Mouse (Mus musculus): Measurements from ENCODE around the gene Lamc3. TPM values are rescaled to one million over a fixed set of nuclear protein-coding genes. Genes with fewer than 3 reads are reported as not detected.
"Not testable (repeated sequence)": the region's sequence is repeated elsewhere in the genome, so short reads cannot be mapped to it uniquely, and the experiment has no call there.

The Lamc3 gene
- polyA plus RNA-seq, 1 experiment = 0.02 TPM

DNA sequence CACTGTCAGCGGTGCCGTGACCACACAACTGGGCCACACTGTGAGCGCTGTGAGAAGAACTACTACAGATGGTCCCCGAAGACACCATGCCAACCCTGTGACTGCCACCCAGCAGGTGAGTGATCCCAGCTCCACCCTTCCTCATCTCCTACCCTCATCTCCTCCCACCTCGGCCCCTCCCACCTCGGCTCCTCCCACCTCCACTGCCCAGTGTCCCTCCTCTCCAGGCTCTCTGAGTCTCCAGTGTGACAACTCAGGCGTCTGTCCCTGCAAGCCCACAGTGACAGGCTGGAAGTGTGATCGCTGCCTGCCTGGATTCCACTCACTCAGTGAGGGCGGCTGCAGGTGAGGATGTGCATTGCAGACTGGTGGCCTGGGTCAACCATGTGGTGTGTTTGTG, 18.6 kb downstream of the Lamc3 start:
- no peaks in the 10 kb centered on the region for H3K36me3 ChIP-seq (ENCODE audit: control insufficient read depth, insufficient read depth)

GRCm38 (mm10) chr2:31906407-31906806, 19.3 kb downstream of the Lamc3 start:
- Histone ChIP-seq H3K79me2 (ENCODE audit: control insufficient read depth, insufficient read depth) (no peaks in the 10 kb centered on the region), H3K79me3 (ENCODE audit: low read depth) (no peaks in the 10 kb centered on the region), H3K27me3 (ENCODE audit: control insufficient read depth, insufficient read depth, insufficient read length) (no peaks in the 10 kb centered on the region), H3K36me3 (ENCODE audit: control insufficient read depth, insufficient read depth) (no peaks in the 10 kb centered on the region), H3ac (ENCODE audit: control insufficient read depth, insufficient read length, low read depth) (no peak overlapping the region), H3K4me3 (ENCODE audit: insufficient read depth, poor library complexity, severe bottlenecking) (no peak overlapping the region)
- no peak for TF ChIP-seq USF1 (IDR thresholded peaks at IDR 0.05; ENCODE audit: low read depth)
- no peak for TF ChIP-seq FOSL1 (IDR thresholded peaks at IDR 0.05; ENCODE audit: insufficient read depth, low read length, poor library complexity, severe bottlenecking)
- TF ChIP-seq CEBPB (IDR thresholded peaks at IDR 0.05; ENCODE audit: low read depth) = no peak

More for the DNA sequence above, 18.6 kb downstream of the Lamc3 start:
- Histone ChIP-seq H3K79me3 (ENCODE audit: low read depth) (no peaks in the 10 kb centered on the region), H3K79me2 (ENCODE audit: control insufficient read depth, insufficient read depth) (no peaks in the 10 kb centered on the region), H3K4me3 (ENCODE audit: insufficient read depth, poor library complexity, severe bottlenecking) (no peak overlapping the region), H3K27me3 (ENCODE audit: control insufficient read depth, insufficient read depth, insufficient read length) (no peaks in the 10 kb centered on the region), H3ac (ENCODE audit: control insufficient read depth, insufficient read length, low read depth) (no peak overlapping the region)
- no peak for TF ChIP-seq CEBPB (IDR thresholded peaks at IDR 0.05; ENCODE audit: low read depth)
- TF ChIP-seq CTCF (IDR thresholded peaks at IDR 0.05; ENCODE audit: control insufficient read depth, insufficient read depth, insufficient read length) = no peak
- TF ChIP-seq USF1 (IDR thresholded peaks at IDR 0.05; ENCODE audit: low read depth) = no peak
- TF ChIP-seq FOSL1 (IDR thresholded peaks at IDR 0.05; ENCODE audit: insufficient read depth, low read length, poor library complexity, severe bottlenecking) = no peak
- TF ChIP-seq MYOD1 (IDR thresholded peaks at IDR 0.05; ENCODE audit: control insufficient read depth, insufficient read length, low read depth) = no peak
- no peak for TF ChIP-seq MAX (IDR thresholded peaks at IDR 0.05)
- TF ChIP-seq MYOG (IDR thresholded peaks at IDR 0.05; ENCODE audit: control insufficient read depth, extremely low read depth, insufficient read length) = no peak

DNA sequence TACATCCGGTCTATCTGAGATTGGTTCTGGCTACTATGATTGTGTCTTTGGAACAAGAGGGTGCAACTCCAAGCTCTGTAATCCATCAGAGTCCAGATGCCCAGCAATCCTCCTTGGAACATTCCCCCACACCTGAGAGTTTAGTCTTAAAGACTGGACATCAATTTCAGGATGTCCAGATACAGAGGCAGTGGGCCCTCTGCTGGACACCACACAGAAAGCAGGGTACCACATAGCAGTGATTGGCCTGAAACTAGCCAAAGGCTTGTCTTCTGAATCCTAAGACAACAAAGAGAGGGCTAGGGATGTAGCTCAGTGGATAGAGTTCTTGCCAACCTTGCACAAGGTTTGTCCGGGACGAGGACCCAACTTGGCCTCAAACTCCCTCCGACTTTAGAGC, 25.5 kb downstream of the Lamc3 start:
- H3K36me3 ChIP-seq (ENCODE audit: control insufficient read depth, insufficient read depth) = no peaks in the 10 kb centered on the region
- TF ChIP-seq FOSL1 (IDR thresholded peaks at IDR 0.05; ENCODE audit: insufficient read depth, low read length, poor library complexity, severe bottlenecking) (no peak), CTCF (IDR thresholded peaks at IDR 0.05; ENCODE audit: control insufficient read depth, insufficient read depth, insufficient read length) (peak; percentile 30)
- H3K79me3 ChIP-seq (ENCODE audit: low read depth) = no peaks in the 10 kb centered on the region
- H3ac ChIP-seq (ENCODE audit: control insufficient read depth, insufficient read length, low read depth) = no peak overlapping the region
- H3K4me3 ChIP-seq (ENCODE audit: insufficient read depth, poor library complexity, severe bottlenecking) = no peak overlapping the region
- no peaks in the 10 kb centered on the region for H3K79me2 ChIP-seq (ENCODE audit: control insufficient read depth, insufficient read depth)
- no peaks in the 10 kb centered on the region for H3K27me3 ChIP-seq (ENCODE audit: control insufficient read depth, insufficient read depth, insufficient read length)

- H3K27me3 ChIP-seq (ENCODE audit: control insufficient read depth, insufficient read depth, insufficient read length); H3ac ChIP-seq (ENCODE audit: control insufficient read depth, insufficient read length, low read depth); H3K79me3 ChIP-seq (ENCODE audit: low read depth); H3K4me3 ChIP-seq (ENCODE audit: insufficient read depth, poor library complexity, severe bottlenecking); H3K79me2 ChIP-seq (ENCODE audit: control insufficient read depth, insufficient read depth); H3K36me3 ChIP-seq (ENCODE audit: control insufficient read depth, insufficient read depth): not testable (repeated sequence)
Observed at GRCm38 (mm10) chr2:31914213-31914612, 27.1 kb downstream of the Lamc3 start.

- no peak overlapping the region for H3K4me3 ChIP-seq (ENCODE audit: insufficient read depth, poor library complexity, severe bottlenecking)
- H3ac ChIP-seq (ENCODE audit: control insufficient read depth, insufficient read length, low read depth) = no peak overlapping the region
- peaks cover 1% of the 10 kb centered on the region for H3K27me3 ChIP-seq (ENCODE audit: control insufficient read depth, insufficient read depth, insufficient read length)
- H3K36me3 ChIP-seq (ENCODE audit: control insufficient read depth, insufficient read depth) = no peaks in the 10 kb centered on the region
- H3K79me2 ChIP-seq (ENCODE audit: control insufficient read depth, insufficient read depth) = no peaks in the 10 kb centered on the region
- TF ChIP-seq CTCF (IDR thresholded peaks at IDR 0.05; ENCODE audit: control insufficient read depth, insufficient read depth, insufficient read length) (peak; percentile 73), FOSL1 (IDR thresholded peaks at IDR 0.05; ENCODE audit: insufficient read depth, low read length, poor library complexity, severe bottlenecking) (no peak), CEBPB (IDR thresholded peaks at IDR 0.05; ENCODE audit: low read depth) (no peak), MYOD1 (IDR thresholded peaks at IDR 0.05; ENCODE audit: control insufficient read depth, insufficient read length, low read depth) (no peak), MYOG (IDR thresholded peaks at IDR 0.05; ENCODE audit: control insufficient read depth, extremely low read depth, insufficient read length) (no peak), USF1 (IDR thresholded peaks at IDR 0.05; ENCODE audit: low read depth) (no peak)
- no peaks in the 10 kb centered on the region for H3K79me3 ChIP-seq (ENCODE audit: low read depth)
Observed at GRCm38 (mm10) chr2:31915112-31915511, 28.0 kb downstream of the Lamc3 start.

DNA sequence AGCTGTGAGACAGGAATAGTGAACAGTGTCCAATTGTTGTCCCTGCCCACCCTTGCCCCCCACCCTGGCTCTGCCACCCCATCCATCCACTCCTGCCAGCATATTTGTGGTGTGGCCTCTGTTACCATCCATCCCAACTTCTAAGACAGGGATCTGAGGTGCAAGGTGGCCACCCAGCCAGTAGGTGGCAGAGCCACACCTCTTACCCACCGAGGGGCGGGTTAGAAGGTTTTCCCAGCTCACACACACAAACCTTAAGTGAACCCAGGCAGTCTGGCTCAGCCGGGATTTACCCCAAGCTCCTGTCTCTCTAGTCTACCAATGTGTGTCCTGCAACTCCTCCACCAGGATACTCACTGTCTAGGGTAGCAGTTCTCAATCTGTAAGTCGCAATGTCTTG, 30.5 kb downstream of the Lamc3 start:
- Histone ChIP-seq H3K79me3 (ENCODE audit: low read depth) (no peaks in the 10 kb centered on the region), H3ac (ENCODE audit: control insufficient read depth, insufficient read length, low read depth) (no peak overlapping the region), H3K36me3 (ENCODE audit: control insufficient read depth, insufficient read depth) (no peaks in the 10 kb centered on the region), H3K79me2 (ENCODE audit: control insufficient read depth, insufficient read depth) (no peaks in the 10 kb centered on the region), H3K27me3 (ENCODE audit: control insufficient read depth, insufficient read depth, insufficient read length) (peaks cover 27% of the 10 kb centered on the region), H3K4me3 (ENCODE audit: insufficient read depth, poor library complexity, severe bottlenecking) (no peak overlapping the region)
- TF ChIP-seq MYOD1 (IDR thresholded peaks at IDR 0.05; ENCODE audit: control insufficient read depth, insufficient read length, low read depth) (no peak), CTCF (IDR thresholded peaks at IDR 0.05; ENCODE audit: control insufficient read depth, insufficient read depth, insufficient read length) (peak; percentile 86)

GRCm38 (mm10) chr2:31923645-31924044, 36.6 kb downstream of the Lamc3 start:
- Histone ChIP-seq H3ac (ENCODE audit: control insufficient read depth, insufficient read length, low read depth) (no peak overlapping the region), H3K79me3 (ENCODE audit: low read depth) (no peaks in the 10 kb centered on the region), H3K4me3 (ENCODE audit: insufficient read depth, poor library complexity, severe bottlenecking) (no peak overlapping the region), H3K79me2 (ENCODE audit: control insufficient read depth, insufficient read depth) (no peaks in the 10 kb centered on the region), H3K36me3 (ENCODE audit: control insufficient read depth, insufficient read depth) (no peaks in the 10 kb centered on the region), H3K27me3 (ENCODE audit: control insufficient read depth, insufficient read depth, insufficient read length) (peaks cover 51% of the 10 kb centered on the region)
- TF ChIP-seq MAX (IDR thresholded peaks at IDR 0.05) = no peak
- no peak for TF ChIP-seq USF1 (IDR thresholded peaks at IDR 0.05; ENCODE audit: low read depth)
- no peak for TF ChIP-seq CTCF (IDR thresholded peaks at IDR 0.05; ENCODE audit: control insufficient read depth, insufficient read depth, insufficient read length)
- no peak for TF ChIP-seq MYOG (IDR thresholded peaks at IDR 0.05; ENCODE audit: control insufficient read depth, extremely low read depth, insufficient read length)
- no peak for TF ChIP-seq FOSL1 (IDR thresholded peaks at IDR 0.05; ENCODE audit: insufficient read depth, low read length, poor library complexity, severe bottlenecking)
- no peak for TF ChIP-seq CEBPB (IDR thresholded peaks at IDR 0.05; ENCODE audit: low read depth)
- TF ChIP-seq MYOD1 (IDR thresholded peaks at IDR 0.05; ENCODE audit: control insufficient read depth, insufficient read length, low read depth) = no peak

All from C2C12 (cell line).